Mouse (Mus musculus) CH12.LX (cell line): Measurements from ENCODE around the gene Zfp768. TPM values are rescaled to one million over a fixed set of nuclear protein-coding genes. Genes with fewer than 3 reads are reported as not detected.

Source experiments
- DNase-seq: peaks from one replicate; pipeline ENCODE4 v3.0.0-alpha.2; 2013; ENCODE audit errors: extremely low read depth
- H3K27ac ChIP-seq: 2 replicates; pipeline ENCODE4 v1.5.1; 2012; ENCODE audit warnings: low read depth, mild to moderate bottlenecking, control low read depth, moderate library complexity; ENCODE audit not compliant: insufficient read depth
- H3K27me3 ChIP-seq: replicated peaks from 2 replicates; pipeline ENCODE3; 2012; ENCODE audit warnings: inconsistent platforms
- H3K36me3 ChIP-seq, 2 experiments: replicated peaks in 1 of 2; 2 replicates each; pipeline versions ENCODE3 to v1.6.1; 2012; ENCODE audit warnings: inconsistent platforms in 1 of 2, low read length in 1 of 2, mild to moderate bottlenecking in 1 of 2, mixed read lengths in 1 of 2, moderate library complexity in 1 of 2; ENCODE audit not compliant: control insufficient read depth in 1 of 2, insufficient read depth in 1 of 2
- H3K4me1 ChIP-seq, 2 experiments: 2 replicates each; pipeline ENCODE4 v1.6.1; 2012; ENCODE audit warnings: inconsistent platforms in 1 of 2, moderate library complexity in 1 of 2; ENCODE audit not compliant: insufficient read depth in 2 of 2, control insufficient read depth in 1 of 2
- H3K4me2 ChIP-seq: 2 replicates; pipeline ENCODE4 v1.6.1; 2012; ENCODE audit warnings: low read depth, mild to moderate bottlenecking, control low read depth; ENCODE audit not compliant: poor library complexity, insufficient read depth, severe bottlenecking
- H3K4me3 ChIP-seq, 3 experiments: fragments of 150-350 bp in 1 of 3; sonication (generic) in 1 of 3; replicated peaks in 1 of 3; 2 replicates each; pipeline versions ENCODE3 to v1.5.1; 2011 to 2012; ENCODE audit warnings: low read depth in 2 of 3, low read length in 2 of 3, mild to moderate bottlenecking in 2 of 3, moderate library complexity in 2 of 3, control low read depth in 1 of 3, improper control_type of control experiment in 1 of 3, inconsistent platforms in 1 of 3, mixed read lengths in 1 of 3; ENCODE audit not compliant: poor library complexity in 1 of 3
- H3K79me2 ChIP-seq: replicated peaks from 2 replicates; pipeline ENCODE4 v1.6.1; 2012; ENCODE audit warnings: mild to moderate bottlenecking, moderate library complexity; ENCODE audit not compliant: control insufficient read depth, poor library complexity, insufficient read depth, severe bottlenecking; ENCODE audit errors: extremely low read depth
- H3K9ac ChIP-seq: 2 replicates; pipeline ENCODE4 v1.6.1; 2012; ENCODE audit warnings: low read depth, mild to moderate bottlenecking, control low read depth, moderate library complexity; ENCODE audit not compliant: insufficient read depth
- H3K9me3 ChIP-seq: replicated peaks from 2 replicates; pipeline ENCODE3; 2012; ENCODE audit warnings: low read length, inconsistent platforms, mixed read lengths
- BHLHE40 ChIP-seq: IDR thresholded peaks from 2 replicates; pipeline ENCODE4 v1.6.1; 2011; ENCODE audit warnings: mild to moderate bottlenecking, low read depth, low read length, improper control_type of control experiment
- CHD1 ChIP-seq: IDR thresholded peaks from 2 replicates; pipeline ENCODE4 v1.6.1; 2012; ENCODE audit warnings: low read depth, low read length, improper control_type of control experiment, inconsistent platforms
- CHD2 ChIP-seq: IDR thresholded peaks from 2 replicates; pipeline ENCODE4 v1.6.1; 2011; ENCODE audit warnings: low read length, improper control_type of control experiment
- CTCF ChIP-seq, 2 experiments: IDR thresholded peaks in 1 of 2; conservative IDR thresholded peaks in 1 of 2; 2 replicates each; pipeline ENCODE4 v1.5.1; 2011 to 2012; ENCODE audit warnings: low read depth in 2 of 2, low read length in 2 of 2, improper control_type of control experiment in 1 of 2, inconsistent platforms in 1 of 2, mild to moderate bottlenecking in 1 of 2, moderate library complexity in 1 of 2
- E2F4 ChIP-seq: IDR thresholded peaks from 2 replicates; pipeline ENCODE4 v1.6.1; 2011; ENCODE audit warnings: low read depth, low read length, improper control_type of control experiment; ENCODE audit not compliant: insufficient replicate concordance
- GABPA ChIP-seq: IDR thresholded peaks from 2 replicates; pipeline ENCODE4 v1.6.1; 2012; ENCODE audit warnings: low read depth, low read length, improper control_type of control experiment, inconsistent platforms; ENCODE audit not compliant: insufficient replicate concordance
- HCFC1 ChIP-seq: IDR thresholded peaks from 2 replicates; pipeline ENCODE4 v1.6.1; 2012; ENCODE audit warnings: low read depth, mild to moderate bottlenecking, inconsistent platforms, low read length, improper control_type of control experiment
- IRF4 ChIP-seq: IDR thresholded peaks from 2 replicates; pipeline ENCODE4 v1.6.1; 2014; ENCODE audit warnings: low read depth, mild to moderate bottlenecking, inconsistent platforms, low read length, improper control_type of control experiment
- KAT2A ChIP-seq: IDR thresholded peaks from 2 replicates; pipeline ENCODE4 v1.6.1; 2012; ENCODE audit warnings: low read length, improper control_type of control experiment, inconsistent platforms; ENCODE audit not compliant: insufficient replicate concordance
- MAFK ChIP-seq: IDR thresholded peaks from 2 replicates; pipeline ENCODE4 v1.6.1; 2011; ENCODE audit warnings: low read length, improper control_type of control experiment; ENCODE audit not compliant: insufficient replicate concordance
- MAX ChIP-seq: IDR thresholded peaks from 2 replicates; pipeline ENCODE4 v1.6.1; 2011; ENCODE audit warnings: low read length, improper control_type of control experiment
- MAZ ChIP-seq: IDR thresholded peaks from 2 replicates; pipeline ENCODE4 v1.6.1; 2012; ENCODE audit warnings: low read depth, mild to moderate bottlenecking, inconsistent platforms, low read length, improper control_type of control experiment, moderate library complexity
- MYC ChIP-seq: IDR thresholded peaks from 2 replicates; pipeline ENCODE4 v1.6.1; 2011; ENCODE audit warnings: low read depth, mild to moderate bottlenecking, improper control_type of control experiment, low read length
- PAX5 ChIP-seq: IDR thresholded peaks from 2 replicates; pipeline ENCODE4 v1.6.1; 2012; ENCODE audit warnings: low read length, inconsistent platforms, mixed read lengths
- POLR2A ChIP-seq: IDR thresholded peaks from 2 replicates; pipeline ENCODE4 v1.6.1; 2011; ENCODE audit warnings: low read depth, mild to moderate bottlenecking, improper control_type of control experiment, low read length
- POLR2AphosphoS2 ChIP-seq: IDR thresholded peaks from 2 replicates; pipeline ENCODE4 v1.6.1; 2011; ENCODE audit warnings: low read depth, low read length, improper control_type of control experiment
- RAD21 ChIP-seq: IDR thresholded peaks from 2 replicates; pipeline ENCODE4 v1.6.1; 2011; ENCODE audit warnings: low read depth, mild to moderate bottlenecking, low read length, improper control_type of control experiment, moderate library complexity
- RCOR1 ChIP-seq: conservative IDR thresholded peaks from 2 replicates; pipeline ENCODE4 v1.6.1; 2012; ENCODE audit warnings: low read depth, mild to moderate bottlenecking, inconsistent platforms, low read length, improper control_type of control experiment
- SIN3A ChIP-seq: IDR thresholded peaks from 2 replicates; pipeline ENCODE4 v1.6.1; 2012; ENCODE audit warnings: low read length, improper control_type of control experiment, inconsistent platforms
- TBP ChIP-seq: conservative IDR thresholded peaks from 2 replicates; pipeline ENCODE4 v1.6.1; 2011; ENCODE audit warnings: low read depth, low read length, improper control_type of control experiment
- UBTF ChIP-seq: IDR thresholded peaks from 2 replicates; pipeline ENCODE4 v1.6.1; 2012; ENCODE audit warnings: low read depth, mild to moderate bottlenecking, inconsistent platforms, low read length, improper control_type of control experiment, moderate library complexity
- ZC3H11A ChIP-seq: IDR thresholded peaks from 2 replicates; pipeline ENCODE4 v1.6.1; 2012; ENCODE audit warnings: low read depth, mild to moderate bottlenecking, inconsistent platforms, low read length, improper control_type of control experiment
- ZKSCAN1 ChIP-seq: IDR thresholded peaks from 2 replicates; pipeline ENCODE4 v1.6.1; 2012; ENCODE audit warnings: low read depth, inconsistent platforms, low read length, improper control_type of control experiment, borderline replicate concordance
- dilution Hi-C: fragments of 300-500 bp; cut with MboI; formaldehyde crosslinking; loops from 2 replicates; pipeline ENCODE4 v1.14.3; 2020; ENCODE audit warnings: low sequenced_read_pairs; ENCODE audit not compliant: extremely low pct_unique_long_range_greater_than_20kb, extremely low pct_ligation_motif_present
- in situ Hi-C: fragments of 300-500 bp; cut with MboI; formaldehyde crosslinking; loops from 3 replicates; pipeline ENCODE4 v1.14.3; 2019; ENCODE audit warnings: low sequenced_read_pairs, low pct_ligation_motif_present, low pct_unique_long_range_greater_than_20kb, mixed read lengths
- polyA plus RNA-seq: library from polyadenylated mRNA; unstranded; fragments of >175 nt; gene quantifications from 2 replicates; pipeline ENCODE4 v1.2.1, GENCODE M21; 2012; ENCODE audit warnings: low read depth; ENCODE audit not compliant: insufficient read length
- total RNA-seq, 2 experiments: library from RNA; depleted of rRNA; stranded (reverse); fragments of 300-350 nt in 1 of 2; fragments of >200 nt in 1 of 2; gene quantifications; 2 replicates each; pipeline ENCODE4 v1.2.3; 2012 to 2014

Zfp768 gene
- total and polyA plus RNA-seq, 3 experiments, result 5.0 to 9.9 (median 6.4) TPM

DNA sequence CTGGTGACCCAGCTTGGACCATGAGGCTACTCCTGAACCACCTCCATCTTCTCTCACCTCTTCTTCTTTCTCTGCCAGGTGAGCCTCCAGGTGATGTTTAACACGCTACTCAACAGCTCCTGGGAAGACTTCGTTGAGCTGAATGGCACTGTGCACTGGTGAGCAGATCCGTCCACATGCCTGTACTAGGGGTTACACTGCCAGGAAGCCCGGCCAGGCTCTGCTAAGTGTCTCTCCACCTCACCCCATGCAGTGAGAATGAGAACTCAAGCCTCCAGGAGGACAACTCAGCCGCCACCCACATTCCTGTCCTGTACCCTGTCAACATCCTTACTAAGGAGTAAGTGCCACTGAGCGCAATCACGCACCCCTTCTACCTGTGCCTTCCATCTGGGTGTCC, 20.4 kb downstream of the Zfp768 start:
- no peak overlapping the region for H3K4me2 ChIP-seq
- TF ChIP-seq SIN3A (no peak), E2F4 (no peak), MAFK (no peak), UBTF (no peak), KAT2A (no peak), PAX5 (no peak), ZC3H11A (no peak), POLR2A (no peak), HCFC1 (no peak), MAX (no peak), IRF4 (no peak), TBP (no peak), BHLHE40 (no peak), ZKSCAN1 (no peak), CHD1 (no peak), MAZ (no peak), GABPA (no peak), CHD2 (no peak)
- no peak overlapping the region for H3K9ac ChIP-seq
- H3K27me3 ChIP-seq, result no peaks in the 10 kb centered on the region
- in situ Hi-C loops (no loop called here), dilution Hi-C loops (no loop called here)
- no peak for DNase-seq
- peaks cover 85 to 97% of the 10 kb centered on the region in 2 experiments for H3K36me3 ChIP-seq
- H3K4me3 ChIP-seq, result no peak overlapping the region
- H3K4me1 ChIP-seq, result no peaks in the 10 kb centered on the region
- H3K27ac ChIP-seq, result no peak overlapping the region
- no peaks in the 10 kb centered on the region for H3K9me3 ChIP-seq
- no peaks in the 10 kb centered on the region for H3K79me2 ChIP-seq

DNA sequence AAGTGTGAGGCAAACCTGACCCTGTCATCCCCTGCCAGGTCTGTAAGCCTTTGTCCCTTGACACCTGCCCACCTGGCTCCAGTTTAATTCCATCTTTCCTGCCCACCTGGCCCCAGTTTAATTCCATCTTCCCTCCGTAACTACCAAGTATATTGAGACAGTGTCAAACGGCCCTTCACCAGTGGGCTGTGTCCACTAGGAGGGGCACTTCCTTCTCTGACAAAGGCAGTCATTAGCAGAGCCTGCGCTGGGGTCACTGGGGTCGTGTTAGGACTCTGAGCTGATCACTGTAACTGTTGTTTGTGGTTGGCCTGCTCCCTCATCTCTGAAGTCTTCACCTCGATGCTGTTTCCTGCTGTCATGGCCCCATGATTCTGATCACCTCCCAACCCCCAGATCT, 23.3 kb downstream of the Zfp768 start:
- dilution Hi-C loops, result no loop called here
- no peak overlapping the region for H3K9ac ChIP-seq
- no peak for DNase-seq
- H3K4me3 ChIP-seq, result no peak overlapping the region
- no peak; the same call in 1 of the 2 replicates for TF ChIP-seq POLR2AphosphoS2
- TF ChIP-seq MYC, result no peak
- TF ChIP-seq RCOR1, result no peak
- peak in 1 of 2 experiments; percentile 45; a peak in 2 of 4 replicates for TF ChIP-seq CTCF (conservative IDR thresholded peaks at IDR 0.05 in 1 of 2, IDR thresholded peaks at IDR 0.05 in 1 of 2; ENCODE audit: low read depth in 2 of 2, low read length in 2 of 2)
- TF ChIP-seq RAD21, result no peak; the same call in 1 of the 2 replicates
- no peaks in the 10 kb centered on the region for H3K79me2 ChIP-seq
- H3K4me2 ChIP-seq, result no peak overlapping the region
- H3K9me3 ChIP-seq, result no peaks in the 10 kb centered on the region
- H3K4me1 ChIP-seq, result no peaks in the 10 kb centered on the region
- H3K36me3 ChIP-seq, result peaks cover 85 to 97% of the 10 kb centered on the region in 2 experiments
- in situ Hi-C loops, result no loop called here
- no peak overlapping the region for H3K27ac ChIP-seq
- H3K27me3 ChIP-seq, result no peaks in the 10 kb centered on the region
